7 mouse cellular contexts compared by ENCODE assay signal in genomic region chr11:34010859-34011172, GRCm38 (mm10). TPM values are rescaled to one million over a fixed set of nuclear protein-coding genes. Genes with fewer than 3 reads are reported as not detected.
DNase-seq lines count a peak whose midpoint lies in the region; ATAC-seq lines count a peak whose summit lies in the region.

No protein-coding gene starts in this region.

- H3K36me3 ChIP-seq in heart, embryonic 15.5 days, result no peaks in the 10 kb centered on the region
- H3K36me3 ChIP-seq in liver, embryonic 16.5 days (ENCODE audit: control insufficient read depth, insufficient read depth), result no peaks in the 10 kb centered on the region
- H3K36me3 ChIP-seq in stomach, embryonic 16.5 days (ENCODE audit: control insufficient read depth, insufficient read depth, low read length), result no peaks in the 10 kb centered on the region

- 39% methylated on average over 4 of the region's 4 CpGs for WGBS in heart, embryonic 15.5 days
- 42% methylated on average over 4 of the region's 4 CpGs for WGBS in liver, embryonic 16.5 days (ENCODE audit: insufficient replicate concordance)
- WGBS in stomach, embryonic 16.5 days, result 38% methylated on average over 4 of the region's 4 CpGs

- 0 out of 2 replicates have a peak, but pooled peaks cover 5% of the 10 kb centered on the region for H3K4me1 ChIP-seq in heart, embryonic 15.5 days (replicated peaks)
- H3K4me1 ChIP-seq in liver, embryonic 16.5 days (ENCODE audit: control insufficient read depth, low read depth, low read length), result no peaks in the 10 kb centered on the region; the same call in 1 of the 2 replicates
- no peaks in the 10 kb centered on the region for H3K4me1 ChIP-seq in stomach, embryonic 16.5 days (ENCODE audit: control insufficient read depth, insufficient read depth, low read length)

- H3K9me3 ChIP-seq in heart, embryonic 15.5 days (replicated peaks), result no peaks in the 10 kb centered on the region
- no peaks in the 10 kb centered on the region for H3K9me3 ChIP-seq in liver, embryonic 16.5 days (replicated peaks; ENCODE audit: control insufficient read depth, low read length)
- no peaks in the 10 kb centered on the region for H3K9me3 ChIP-seq in stomach, embryonic 16.5 days (replicated peaks; ENCODE audit: control insufficient read depth, low read length)

- H3K27ac ChIP-seq in heart, embryonic 15.5 days, result peak overlapping the region; percentile 64
- no peak overlapping the region; the same call in 1 of the 2 replicates for H3K27ac ChIP-seq in liver, embryonic 16.5 days (ENCODE audit: low read length)
- peak overlapping the region; percentile 54 for H3K27ac ChIP-seq in stomach, embryonic 16.5 days (ENCODE audit: low read length)

- peak; percentile 66 for ATAC-seq in heart, embryonic 15.5 days (replicated peaks; ENCODE audit: insufficient number of reproducible peaks, insufficient read depth, low FRiP score, low read depth)
- ATAC-seq in liver, embryonic 16.5 days (ENCODE audit: low read depth), result peak; percentile 24; the same call in 1 of the 2 replicates
- ATAC-seq in stomach, embryonic 16.5 days (ENCODE audit: insufficient read depth, low FRiP score), result peak; percentile 77

- no peak overlapping the region for H3K4me2 ChIP-seq in heart, embryonic 15.5 days
- H3K4me2 ChIP-seq in liver, embryonic 16.5 days (ENCODE audit: low read depth, low read length), result no peak overlapping the region
- H3K4me2 ChIP-seq in stomach, embryonic 16.5 days (ENCODE audit: low read depth, low read length), result no peak overlapping the region

- H3K27me3 ChIP-seq in heart, embryonic 15.5 days, result no peaks in the 10 kb centered on the region
- no peaks in the 10 kb centered on the region for H3K27me3 ChIP-seq in liver, embryonic 16.5 days (ENCODE audit: control insufficient read depth, insufficient read depth, low read depth, low read length)
- H3K27me3 ChIP-seq in stomach, embryonic 16.5 days (ENCODE audit: control insufficient read depth, insufficient read depth, low read length), result no peaks in the 10 kb centered on the region

- peak; percentile 28 for DNase-seq in right cerebral cortex, adult 18-20 months
- DNase-seq in right cerebral cortex, postnatal 14 days, result no peak
- DNase-seq in adrenal gland, adult 8-10 months, result no peak
- no peak for DNase-seq in testis, postnatal 14 days (ENCODE audit: low spot score)

- H3K4me3 ChIP-seq in heart, embryonic 15.5 days, result no peak overlapping the region
- H3K4me3 ChIP-seq in liver, embryonic 16.5 days (ENCODE audit: low read depth, low read length), result no peak overlapping the region
- no peak overlapping the region for H3K4me3 ChIP-seq in stomach, embryonic 16.5 days (replicated peaks; ENCODE audit: low read length)

- H3K9ac ChIP-seq in heart, embryonic 15.5 days, result no peak overlapping the region
- H3K9ac ChIP-seq in liver, embryonic 16.5 days (ENCODE audit: low read depth, low read length), result no peak overlapping the region
- no peak overlapping the region for H3K9ac ChIP-seq in stomach, embryonic 16.5 days (ENCODE audit: low read length)

RNA-seq across cellular contexts. Expression of gene Kcnip1, which starts 17.9 kb away (rescaled TPM):
- polyA plus RNA-seq in heart, embryonic 15.5 days (2015; fragmentation: Nextera tagmentation; extraction: Ambion mirVana), result 0.80 TPM in 1 of 2 replicates, not detected in the other
- polyA plus RNA-seq in liver, embryonic 16.5 days (2015; fragmentation: Nextera tagmentation; extraction: Ambion mirVana), result 0.35 and 0.48 TPM in 2 replicates
- 10.7 and 13.2 TPM in 2 replicates for polyA plus RNA-seq in stomach, embryonic 16.5 days (2015; fragmentation: Nextera tagmentation; extraction: Ambion mirVana)
- 1 to 10 TPM; 2.9 to 8.4 (median 5.9) TPM for total RNA-seq in adrenal gland, adult 8-10 months (2022)

RNA-seq across cellular contexts. Expression of gene Lcp2, which starts 35.9 kb away (rescaled TPM):
- 2.3 and 6.4 TPM in 2 replicates for polyA plus RNA-seq in heart, embryonic 15.5 days (2015; fragmentation: Nextera tagmentation; extraction: Ambion mirVana)
- polyA plus RNA-seq in liver, embryonic 16.5 days (2015; fragmentation: Nextera tagmentation; extraction: Ambion mirVana), result 8.4 and 9.5 TPM in 2 replicates
- 3.8 and 4.7 TPM in 2 replicates for polyA plus RNA-seq in stomach, embryonic 16.5 days (2015; fragmentation: Nextera tagmentation; extraction: Ambion mirVana)
- total RNA-seq in adrenal gland, adult 8-10 months (2022), result 1 to 10 TPM; 3.0 to 5.9 (median 4.1) TPM

RNA-seq across cellular contexts. Expression of gene Kcnmb1, which starts 48.0 kb away (rescaled TPM):
- 1.3 and 1.5 TPM in 2 replicates for polyA plus RNA-seq in heart, embryonic 15.5 days (2015; fragmentation: Nextera tagmentation; extraction: Ambion mirVana)
- polyA plus RNA-seq in liver, embryonic 16.5 days (2015; fragmentation: Nextera tagmentation; extraction: Ambion mirVana), result 0.06 and 0.09 TPM in 2 replicates
- 2.6 and 2.9 TPM in 2 replicates for polyA plus RNA-seq in stomach, embryonic 16.5 days (2015; fragmentation: Nextera tagmentation; extraction: Ambion mirVana)
- under 1 TPM; 0.07 to 0.30 (median 0.13) TPM for total RNA-seq in adrenal gland, adult 8-10 months (2022)

Comparison
In these comparisons a context has a peak if more than half of its experiments do, and no peak if none do; other contexts are left out.
1. ATAC-seq: peak in every context shown above with its lines; median percentile 77 in stomach, embryonic 16.5 days; 66 in heart, embryonic 15.5 days; 24 in liver, embryonic 16.5 days.